Mouse (Mus musculus) kidney, postnatal 10 days (tissue): ENCODE results near the gene Slamf8.

Experiments
- DNase-seq: peaks from one replicate; pipeline ENCODE4 v3.0.0; 2021; ENCODE audit warnings: mixed read lengths

The Slamf8 gene

DNA sequence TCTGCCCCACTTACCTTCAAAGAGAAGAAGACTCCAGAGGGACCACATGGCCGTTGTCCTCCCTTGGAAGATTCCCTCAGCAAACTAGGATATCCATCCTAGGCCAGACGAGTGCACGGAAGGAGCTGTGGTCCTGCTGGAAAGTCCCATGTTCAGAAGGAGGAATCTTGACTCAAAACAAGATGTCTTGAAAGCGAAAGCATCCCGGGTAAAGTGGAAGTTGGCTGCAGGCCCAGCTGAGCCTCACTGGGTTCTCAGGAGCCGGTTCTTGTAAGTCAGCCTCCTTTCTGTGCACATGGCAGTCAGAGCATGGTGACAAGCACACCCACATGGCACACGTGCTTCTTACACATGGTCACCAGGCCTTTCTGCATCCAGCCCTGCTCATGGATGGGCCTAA is at the start of gene Slamf8:
Slamf8 (minus strand) TSS at position 184 of the 400 bp plus-strand sequence.
- peak; percentile 44 for DNase-seq

DNA sequence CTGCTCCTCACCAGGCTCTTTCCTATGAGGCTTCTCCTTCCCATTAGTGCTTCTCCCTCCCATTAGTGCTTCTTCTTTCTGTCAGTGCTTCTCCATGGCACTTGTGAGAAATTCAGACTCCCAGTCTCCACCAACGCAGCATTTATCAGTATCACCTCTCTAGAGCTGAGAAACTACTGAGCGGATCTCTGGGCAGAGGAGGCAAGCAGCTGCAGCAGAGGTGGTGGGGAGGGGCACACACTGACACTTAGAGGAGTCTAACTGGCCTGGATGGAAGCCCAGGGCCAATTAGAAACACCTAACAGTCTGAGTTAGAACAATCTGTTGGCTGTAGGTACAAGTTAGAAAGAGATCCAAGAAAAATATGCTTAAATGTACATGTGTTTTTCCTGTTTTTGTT is 48.4 kb upstream of the Slamf8 start:
- DNase-seq = no peak

- no peak for DNase-seq
These were observed 47.4 kb upstream of the Slamf8 start for GRCm38 (mm10) chr1:172637801-172638200.

DNA sequence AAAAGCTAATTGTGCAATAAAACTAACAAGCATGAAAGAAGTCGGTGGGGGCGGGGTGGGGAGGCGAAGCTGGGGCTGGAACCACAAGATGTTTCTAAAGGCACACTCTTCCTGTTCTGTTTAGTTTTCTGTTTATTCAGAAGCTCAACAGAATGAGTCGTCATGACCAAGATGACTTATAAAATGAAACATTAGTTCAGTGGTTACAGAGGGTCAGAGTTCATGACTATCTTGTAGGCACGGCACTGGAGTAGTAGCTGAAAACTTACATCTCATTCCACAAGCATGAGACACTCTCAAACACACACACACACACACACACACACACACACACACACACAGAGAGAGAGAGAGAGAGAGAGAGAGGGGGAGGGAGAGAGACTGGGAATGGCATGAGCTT is 45.9 kb upstream of the Slamf8 start:
- no peak for DNase-seq

GRCm38 (mm10) chr1:172635258-172635657 is 44.9 kb upstream of the Slamf8 start:
- no peak for DNase-seq

DNA sequence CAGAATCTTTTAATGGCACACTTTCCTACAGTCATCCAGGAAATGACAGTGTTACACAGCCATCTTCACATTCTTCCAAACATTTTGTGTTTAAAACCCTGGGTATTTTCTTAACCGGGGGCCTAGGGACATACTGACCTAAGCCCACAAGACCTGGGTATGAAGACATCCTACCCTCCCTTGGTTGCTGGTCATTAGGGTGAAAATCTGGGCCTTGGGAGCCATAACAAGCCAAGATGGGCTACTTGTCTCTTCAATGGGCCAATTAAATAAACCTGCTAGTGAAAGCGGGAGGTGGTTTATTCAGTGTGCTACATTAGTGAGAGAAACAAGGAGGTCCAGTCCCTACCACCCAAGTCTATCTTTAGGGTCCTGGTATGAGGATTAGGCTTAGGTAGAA is 43.8 kb upstream of the Slamf8 start:
- DNase-seq = no peak

DNA sequence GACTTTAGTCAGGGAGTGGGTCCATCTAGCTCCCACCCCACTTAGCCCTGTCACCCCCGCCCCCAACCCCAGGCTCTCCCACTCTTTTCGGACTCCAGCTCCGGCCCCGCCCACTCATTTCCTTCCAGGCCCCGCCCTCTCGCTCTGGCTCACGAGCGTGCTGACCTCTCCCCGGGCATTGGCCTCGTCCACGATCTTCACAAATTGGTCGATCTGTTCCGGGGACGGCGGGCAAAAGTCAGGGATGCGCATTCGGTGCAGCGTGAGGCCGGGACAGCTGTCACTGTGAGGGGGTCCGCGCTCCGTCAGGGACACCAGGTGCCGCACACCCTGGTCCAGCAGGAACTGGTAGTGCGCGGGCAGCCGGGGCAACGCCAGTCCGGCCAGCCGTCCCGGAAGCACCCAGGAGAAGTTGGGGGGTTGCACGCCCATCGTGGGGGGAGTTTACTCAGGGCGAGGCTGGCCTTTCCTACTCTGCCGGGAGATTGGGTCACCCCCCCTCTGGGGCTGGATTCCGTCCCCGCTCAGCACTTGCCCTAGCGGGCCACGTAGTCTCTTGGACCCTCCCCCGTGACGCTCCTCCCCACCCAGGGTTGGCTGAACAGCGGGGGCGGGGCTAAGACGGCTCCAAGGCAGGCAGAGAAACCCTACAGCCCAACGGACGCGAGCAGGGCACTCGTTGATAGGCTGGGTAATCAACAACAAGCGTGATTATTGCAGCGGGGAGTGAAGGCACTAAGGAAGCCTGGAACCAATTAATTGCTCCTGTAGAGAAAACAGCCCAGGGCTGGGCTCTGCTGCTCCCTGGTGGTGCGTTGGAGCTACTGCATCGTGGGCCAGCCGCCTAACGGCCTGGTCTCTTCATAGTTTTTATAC is 42.3 kb upstream of the Slamf8 start, which contains the start of gene Dusp23:
Dusp23 (minus strand) TSS at position 512 of the 876 bp plus-strand sequence.
- DNase-seq = peak; percentile 99

DNA sequence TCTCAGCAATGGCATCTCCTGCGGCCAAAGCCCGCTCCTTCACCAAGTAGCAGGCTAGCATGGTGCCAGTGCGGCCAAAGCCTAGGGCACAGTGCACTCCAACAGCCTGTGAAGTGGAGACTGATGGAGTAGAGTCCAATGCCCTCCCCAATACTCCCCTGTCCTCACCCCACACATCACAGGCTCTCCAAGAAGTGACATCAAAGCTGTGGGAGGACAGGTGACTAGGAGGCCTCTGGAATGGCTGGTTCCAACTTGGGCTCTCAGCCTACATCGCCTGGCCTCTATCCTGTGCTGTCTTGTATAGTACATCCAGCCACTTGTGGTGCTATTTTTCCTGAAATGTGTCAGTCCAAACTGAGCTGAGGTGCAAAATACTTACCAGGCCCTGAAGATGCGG is 41.4 kb upstream of the Slamf8 start:
- no peak for DNase-seq

- no peak for DNase-seq
These were observed 39.5 kb upstream of the Slamf8 start for GRCm38 (mm10) chr1:172629831-172630230.

- no peak for DNase-seq
These were observed 35.9 kb upstream of the Slamf8 start for GRCm38 (mm10) chr1:172626306-172626705.

GRCm38 (mm10) chr1:172624081-172624480 is 33.7 kb upstream of the Slamf8 start:
- DNase-seq = no peak

GRCm38 (mm10) chr1:172623599-172623998 is 33.2 kb upstream of the Slamf8 start:
- DNase-seq = no peak

DNA sequence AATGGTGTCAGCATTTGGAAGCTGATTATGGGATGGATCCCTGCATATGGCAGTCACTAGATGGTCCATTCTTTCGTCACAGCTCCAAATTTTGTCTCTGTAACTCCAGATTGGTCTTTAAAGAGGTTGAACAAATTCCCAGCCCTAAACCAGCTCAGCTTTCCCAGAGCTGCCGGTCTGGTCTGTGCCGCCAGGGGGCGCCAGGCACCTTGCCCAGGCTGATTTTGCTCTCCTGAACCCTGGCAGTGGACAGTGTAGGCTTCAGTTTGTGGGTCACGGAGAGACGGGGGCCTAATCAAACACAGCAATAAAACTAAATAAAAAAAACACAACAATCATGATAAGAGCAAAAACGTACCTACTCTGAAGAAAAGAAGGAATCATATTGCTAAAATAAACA is 28.9 kb upstream of the Slamf8 start:
- peak; percentile 89 for DNase-seq

- no peak for DNase-seq
These were observed 27.8 kb upstream of the Slamf8 start for GRCm38 (mm10) chr1:172618141-172618540.

DNA sequence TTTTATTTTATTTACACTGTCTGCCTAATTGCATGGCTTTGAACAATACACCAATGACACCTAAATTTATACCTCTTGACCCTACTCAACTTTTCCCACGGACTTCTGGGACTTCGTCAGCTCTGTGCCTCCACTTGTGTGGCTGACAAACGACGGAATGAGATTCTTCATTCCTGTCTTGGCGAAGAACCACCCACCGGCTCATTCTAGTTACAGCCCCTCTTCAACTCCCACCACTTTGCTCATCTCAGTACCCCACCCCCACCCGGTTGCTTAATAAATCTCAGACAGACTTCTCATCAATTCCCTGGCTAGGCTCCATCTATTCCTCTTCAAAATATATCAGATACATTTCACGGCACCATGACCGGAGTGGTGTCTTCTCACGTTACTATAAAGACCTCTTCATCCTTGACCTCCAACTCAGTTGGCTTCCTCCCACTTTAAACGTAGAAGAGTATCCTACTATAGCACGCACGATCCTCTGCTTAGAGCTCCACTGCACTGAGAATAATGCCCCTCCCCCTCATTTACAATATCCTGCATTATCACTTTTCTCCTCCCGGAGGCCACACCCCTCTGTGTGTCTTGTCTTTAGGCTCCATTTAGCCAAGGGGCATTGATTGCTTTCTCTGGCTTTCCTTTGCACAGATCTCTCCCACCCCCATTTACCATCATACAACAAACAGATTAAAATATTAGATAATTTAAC is 27.2 kb upstream of the Slamf8 start:
- DNase-seq = no peak

GRCm38 (mm10) chr1:172616537-172617300 is 26.4 kb upstream of the Slamf8 start:
- peak; percentile 28 for DNase-seq

- DNase-seq = no peak
These were observed 25.0 kb upstream of the Slamf8 start for GRCm38 (mm10) chr1:172615412-172615811.

- DNase-seq = no peak
These were observed 24.3 kb upstream of the Slamf8 start for GRCm38 (mm10) chr1:172614654-172615053.

DNA sequence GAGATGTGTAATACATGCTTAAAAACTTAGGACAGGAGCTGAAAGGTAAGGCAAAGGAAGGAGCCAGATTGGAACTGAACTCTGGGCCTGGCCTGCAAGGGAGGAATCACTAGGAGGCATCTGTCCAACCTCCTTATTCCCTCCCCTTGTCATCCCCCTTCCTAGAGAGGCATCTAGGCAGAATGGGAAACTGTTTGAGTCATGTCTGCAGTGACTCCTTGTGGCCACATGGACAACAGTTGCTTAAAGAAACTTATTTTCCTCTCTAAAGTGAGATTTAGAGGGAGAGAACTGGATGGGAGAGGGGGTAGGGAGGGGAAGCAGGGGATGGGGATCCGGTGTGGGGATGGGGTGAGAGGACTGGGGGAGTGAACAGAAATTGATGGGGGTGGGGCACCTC is 22.4 kb upstream of the Slamf8 start:
- peak; percentile 28 for DNase-seq

DNA sequence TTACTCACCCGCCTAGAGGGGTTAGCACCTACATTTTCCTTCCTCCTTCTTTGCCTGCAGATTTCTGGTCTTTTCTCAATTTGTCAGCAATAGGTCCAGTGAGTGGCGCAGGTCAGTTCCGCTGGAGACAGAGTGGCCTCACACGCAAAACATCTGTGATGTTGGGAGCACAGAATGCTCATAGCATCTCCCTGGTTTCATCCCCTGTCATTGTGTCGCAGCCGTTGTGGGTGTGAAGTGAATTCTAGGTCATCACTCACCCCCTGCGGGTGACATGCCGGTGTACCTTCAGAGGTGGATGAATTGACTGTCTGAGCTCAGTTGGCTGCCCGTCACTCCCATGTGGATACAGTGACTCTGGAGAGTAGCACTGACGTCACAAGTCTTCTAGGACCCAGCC is 20.9 kb upstream of the Slamf8 start:
- DNase-seq = no peak

DNA sequence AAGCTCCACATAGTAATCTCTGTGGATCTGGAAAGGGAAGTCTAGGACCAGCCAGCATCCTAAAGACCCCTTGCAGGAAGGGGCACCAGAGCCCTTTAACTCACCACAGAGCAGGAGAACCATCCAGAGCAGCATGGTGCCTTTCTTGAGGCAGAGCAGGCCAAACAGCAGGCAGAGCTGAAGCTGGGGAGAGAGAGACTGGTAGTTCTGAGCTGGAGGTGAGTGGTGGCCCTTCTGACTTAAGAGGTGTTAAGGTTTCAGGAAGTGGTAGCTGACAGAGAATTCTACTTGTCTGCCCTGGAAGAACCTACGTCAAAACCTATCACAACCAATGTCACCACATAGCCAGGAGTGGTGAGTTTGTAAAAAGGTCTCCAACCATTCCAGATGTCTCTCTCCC is 12.0 kb upstream of the Slamf8 start, which contains the start of gene Fcrl6:
Fcrl6 (minus strand) TSS at position 226 of the 400 bp plus-strand sequence.
- DNase-seq = no peak

GRCm38 (mm10) chr1:172594495-172594894 is 4.1 kb upstream of the Slamf8 start:
- DNase-seq = peak; percentile 67

DNA sequence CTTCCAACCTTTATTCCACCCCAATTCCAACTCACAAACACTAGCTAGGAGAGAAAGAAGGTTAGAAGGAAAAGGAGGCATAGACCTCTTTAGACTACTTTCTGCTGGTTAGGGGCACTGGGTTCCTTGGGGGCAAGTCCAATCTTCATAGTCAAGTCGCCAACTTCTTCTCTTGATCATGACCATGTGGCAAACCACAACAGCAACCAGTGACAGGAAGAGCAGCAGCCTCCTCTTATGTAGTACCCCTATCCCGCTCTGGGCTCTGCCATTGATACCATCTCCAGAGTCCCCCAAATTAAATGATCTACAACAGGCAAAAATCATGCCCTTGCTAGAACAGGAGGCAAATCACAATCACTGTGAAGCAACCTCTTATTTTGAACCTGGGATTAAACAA is 3.6 kb upstream of the Slamf8 start:
- no peak for DNase-seq
